Mouse (Mus musculus): ENCODE data around the gene Tiparp. TPM values are rescaled to one million over a fixed set of nuclear protein-coding genes. Genes with fewer than 3 reads are reported as not detected.

Gene Tiparp
- total RNA-seq, 2 experiments from 2014 or later = 12.2 to 16.6 TPM

- peak; percentile 45 to 55 for DNase-seq (ENCODE audit: low spot score in 2 of 2)
- intact Hi-C loops (cut with DNase I) = loop anchor here (1.0 to 2.0 kb wide), 6 partner anchors 56 to 400 kb away; partner anchors contain the start of gene Ssr3
Observed at GRCm38 (mm10) chr3:65528614-65529470, 632 bp downstream of the Tiparp start.

GRCm38 (mm10) chr3:65529471-65530215 lies 1.4 kb downstream of the Tiparp start:
- peak; percentile 45 to 47 for DNase-seq (ENCODE audit: low spot score in 2 of 2)
- intact Hi-C loops (cut with DNase I) = loop anchor here (2.0 kb wide), 5 partner anchors 55 to 333 kb away; partner anchors contain the start of gene Ssr3

- no peak for DNase-seq (ENCODE audit: low spot score in 2 of 2)
- intact Hi-C loops (cut with DNase I) = no loop called here
Observed at GRCm38 (mm10) chr3:65533014-65533413, 4.8 kb downstream of the Tiparp start.

GRCm38 (mm10) chr3:65533598-65533997 lies 5.4 kb downstream of the Tiparp start:
- intact Hi-C loops (cut with DNase I) = no loop called here

GRCm38 (mm10) chr3:65534488-65534887 lies 6.3 kb downstream of the Tiparp start:
- no peak for DNase-seq (ENCODE audit: low spot score in 2 of 2)
- intact Hi-C loops (cut with DNase I) = no loop called here

More at GRCm38 (mm10) chr3:65533598-65533997, 5.4 kb downstream of the Tiparp start:
- DNase-seq (ENCODE audit: low spot score in 2 of 2) = no peak

GRCm38 (mm10) chr3:65535087-65535761 lies 7.0 kb downstream of the Tiparp start:
- no peak for DNase-seq (ENCODE audit: low spot score in 2 of 2)
- intact Hi-C loops (cut with DNase I) = no loop called here

GRCm38 (mm10) chr3:65537288-65537687 lies 9.1 kb downstream of the Tiparp start:
- intact Hi-C loops (cut with DNase I) = no loop called here
- DNase-seq (ENCODE audit: low spot score in 2 of 2) = no peak

GRCm38 (mm10) chr3:65540906-65541551 lies 12.8 kb downstream of the Tiparp start:
- intact Hi-C loops (cut with DNase I) = no loop called here
- no peak for DNase-seq (ENCODE audit: low spot score in 2 of 2)

GRCm38 (mm10) chr3:65541552-65541935 lies 13.3 kb downstream of the Tiparp start:
- DNase-seq (ENCODE audit: low spot score in 2 of 2) = no peak
- intact Hi-C loops (cut with DNase I) = no loop called here

GRCm38 (mm10) chr3:65549785-65550184 lies 21.6 kb downstream of the Tiparp start:
- no peak for DNase-seq (ENCODE audit: low spot score in 2 of 2)
- intact Hi-C loops (cut with DNase I) = no loop called here

- no peak for DNase-seq (ENCODE audit: low spot score in 2 of 2)
- intact Hi-C loops (cut with DNase I) = no loop called here
Observed at GRCm38 (mm10) chr3:65551065-65551464, 22.9 kb downstream of the Tiparp start.

- intact Hi-C loops (cut with DNase I) = no loop called here
- no peak for DNase-seq (ENCODE audit: low spot score in 2 of 2)
Observed at GRCm38 (mm10) chr3:65554633-65555032, 26.4 kb downstream of the Tiparp start.

- intact Hi-C loops (cut with DNase I) = no loop called here
- DNase-seq (ENCODE audit: low spot score in 2 of 2) = peak; percentile 14 to 40
Observed at GRCm38 (mm10) chr3:65558679-65559078, 30.5 kb downstream of the Tiparp start.

GRCm38 (mm10) chr3:65562212-65562611 lies 34.0 kb downstream of the Tiparp start:
- DNase-seq (ENCODE audit: low spot score in 2 of 2) = no peak
- intact Hi-C loops (cut with DNase I) = no loop called here

- DNase-seq (ENCODE audit: low spot score in 2 of 2) = no peak
- intact Hi-C loops (cut with DNase I) = no loop called here
Observed at GRCm38 (mm10) chr3:65562694-65563093, 34.5 kb downstream of the Tiparp start.

- intact Hi-C loops (cut with DNase I) = no loop called here
- DNase-seq (ENCODE audit: low spot score in 2 of 2) = no peak
Observed at GRCm38 (mm10) chr3:65563926-65564624, 35.9 kb downstream of the Tiparp start.

GRCm38 (mm10) chr3:65565632-65566300 lies 37.6 kb downstream of the Tiparp start:
- DNase-seq (ENCODE audit: low spot score in 2 of 2) = no peak

GRCm38 (mm10) chr3:65569941-65570340 lies 41.7 kb downstream of the Tiparp start:
- intact Hi-C loops (cut with DNase I) = no loop called here
- DNase-seq (ENCODE audit: low spot score in 2 of 2) = no peak

More at GRCm38 (mm10) chr3:65565632-65566300, 37.6 kb downstream of the Tiparp start:
- intact Hi-C loops (cut with DNase I) = no loop called here

Measured in left cerebral cortex, postnatal 25 days (tissue).